In the genomic region with DNA sequence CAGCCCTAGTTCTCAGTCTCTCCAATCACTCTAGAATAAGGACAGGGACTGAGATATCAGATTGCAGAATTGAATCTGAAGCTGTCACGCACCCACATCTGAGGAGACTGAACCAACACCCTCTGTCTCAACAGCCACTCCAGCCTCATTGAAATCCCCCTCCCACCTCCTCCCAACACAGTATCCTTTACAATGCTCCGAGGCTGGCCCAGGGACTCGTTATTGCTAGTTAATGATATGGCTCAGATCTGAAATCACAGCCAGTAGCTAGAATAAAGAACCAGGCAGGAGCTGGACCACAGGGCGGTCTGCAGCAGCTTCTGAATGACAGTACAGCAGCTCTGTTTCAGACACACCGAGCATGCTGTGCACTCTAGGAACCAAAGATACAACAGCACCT, we compare ENCODE assay signal across 26 mouse cellular contexts. TPM values are rescaled to one million over a fixed set of nuclear protein-coding genes. Genes with fewer than 3 reads are reported as not detected.
DNase-seq lines count a peak whose midpoint lies in the region; ATAC-seq and TF ChIP-seq lines count a peak whose summit lies in the region.
"Had no signal": no experiment of that assay in that cellular context is flagged by ENCODE, and none has a peak within 500 bp of the region (broad histone marks: within the 10 kb centered on the region; RNA-seq: fewer than 3 reads in every experiment).

No protein-coding gene starts in this region.

- no peak overlapping the region for H3K9ac ChIP-seq in forebrain, embryonic 12.5 days
- no peak overlapping the region for H3K9ac ChIP-seq in midbrain, embryonic 12.5 days (replicated peaks)
- no peak overlapping the region for H3K9ac ChIP-seq in midbrain, embryonic 11.5 days (ENCODE audit: low read length)
- H3K9ac ChIP-seq in forebrain, embryonic 16.5 days (replicated peaks; ENCODE audit: low read depth, low read length) = no peak overlapping the region
- no peak overlapping the region for H3K9ac ChIP-seq in liver, postnatal 0 days (replicated peaks)
- H3K9ac ChIP-seq: embryonic facial prominence, embryonic 12.5 days; embryonic facial prominence, embryonic 15.5 days; heart, embryonic 13.5 days; hindbrain, embryonic 14.5 days had no signal

- no peak for DNase-seq in forebrain, embryonic 10.5 days (ENCODE audit: extremely low spot score, low spot score)
- no peak for DNase-seq in midbrain, embryonic 11.5 days (ENCODE audit: low spot score, missing footprints)
- DNase-seq in brain, embryonic 14.5 days (ENCODE audit: low read depth) = peak; percentile 81
- DNase-seq in liver, postnatal 0 days = no peak
- DNase-seq: adrenal gland, adult 8-10 months; adrenal gland, postnatal 25 days; cerebellum, adult 18-20 months; cerebellum, adult 9-10 months; cerebellum, postnatal 25 days; gastrocnemius, postnatal 10 days; gastrocnemius, postnatal 36 days; heart, adult 2 months; heart, postnatal 14 days; heart, postnatal 4 days had no signal

- no peak overlapping the region for H3K4me3 ChIP-seq in forebrain, embryonic 12.5 days (replicated peaks)
- no peak overlapping the region for H3K4me3 ChIP-seq in forebrain, embryonic 10.5 days
- H3K4me3 ChIP-seq in midbrain, embryonic 12.5 days = no peak overlapping the region
- H3K4me3 ChIP-seq in midbrain, embryonic 11.5 days (ENCODE audit: low read depth, low read length) = no peak overlapping the region
- no peak overlapping the region for H3K4me3 ChIP-seq in forebrain, embryonic 16.5 days (replicated peaks; ENCODE audit: low read length)
- no peak overlapping the region for H3K4me3 ChIP-seq in liver, postnatal 0 days (ENCODE audit: low read depth, low read length)
- H3K4me3 ChIP-seq: embryonic facial prominence, embryonic 12.5 days; embryonic facial prominence, embryonic 15.5 days; heart, adult 2 months; heart, embryonic 10.5 days; heart, embryonic 13.5 days had no signal

- H3K27me3 ChIP-seq in forebrain, embryonic 12.5 days = peaks cover 34% of the 10 kb centered on the region
- H3K27me3 ChIP-seq in forebrain, embryonic 10.5 days (ENCODE audit: poor library complexity, severe bottlenecking) = peaks cover 54% of the 10 kb centered on the region
- H3K27me3 ChIP-seq in midbrain, embryonic 12.5 days = peaks cover 60% of the 10 kb centered on the region
- H3K27me3 ChIP-seq in midbrain, embryonic 11.5 days (ENCODE audit: control insufficient read depth, insufficient read depth, low read length) = peaks cover 10% of the 10 kb centered on the region
- H3K27me3 ChIP-seq in forebrain, embryonic 16.5 days (replicated peaks; ENCODE audit: control insufficient read depth, insufficient read depth, low read length) = 0 out of 2 replicates have a peak, but pooled peaks cover 3% of the 10 kb centered on the region
- H3K27me3 ChIP-seq in liver, postnatal 0 days (ENCODE audit: insufficient read depth, low read length) = no peaks in the 10 kb centered on the region
- H3K27me3 ChIP-seq: embryonic facial prominence, embryonic 12.5 days; embryonic facial prominence, embryonic 15.5 days had no signal

- ATAC-seq in forebrain, embryonic 12.5 days (ENCODE audit: low FRiP score) = peak; percentile 43; the same call in 1 of the 2 replicates
- ATAC-seq in midbrain, embryonic 12.5 days (ENCODE audit: low FRiP score, low read depth) = 0 out of 2 replicates have a peak, but pooled peaks have one; percentile 23
- no peak for ATAC-seq in midbrain, embryonic 11.5 days (ENCODE audit: low FRiP score)
- ATAC-seq in forebrain, embryonic 16.5 days = peak; percentile 20; the same call in 1 of the 2 replicates
- ATAC-seq in liver, postnatal 0 days = no peak
- no peak for ATAC-seq in monocyte, adult 5-6 weeks (replicated peaks; ENCODE audit: insufficient number of reproducible peaks, low FRiP score, low TSS enrichment, poor library complexity, severe bottlenecking)
- ATAC-seq: activated CD4-positive, CD25-positive, alpha-beta regulatory T cell, adult 4 months; hindbrain, postnatal 0 days; inflammation-experienced regulatory T-cells, adult 6 months had no signal

- peaks cover 37% of the 10 kb centered on the region for H3K4me1 ChIP-seq in forebrain, embryonic 12.5 days
- peaks cover 35% of the 10 kb centered on the region for H3K4me1 ChIP-seq in forebrain, embryonic 10.5 days
- H3K4me1 ChIP-seq in midbrain, embryonic 12.5 days = peaks cover 29% of the 10 kb centered on the region
- H3K4me1 ChIP-seq in midbrain, embryonic 11.5 days (ENCODE audit: control insufficient read depth, insufficient read depth, low read length) = peaks cover 15% of the 10 kb centered on the region
- peaks cover 31% of the 10 kb centered on the region for H3K4me1 ChIP-seq in forebrain, embryonic 16.5 days (replicated peaks; ENCODE audit: control insufficient read depth, insufficient read depth, low read length)
- no peaks in the 10 kb centered on the region for H3K4me1 ChIP-seq in liver, postnatal 0 days (ENCODE audit: insufficient read depth)

- WGBS in forebrain, embryonic 12.5 days = 25% methylated on average over 5 of the region's 5 CpGs
- WGBS in forebrain, embryonic 10.5 days = 50% methylated on average over 5 of the region's 5 CpGs
- 41% methylated on average over 5 of the region's 5 CpGs for WGBS in midbrain, embryonic 12.5 days
- WGBS in midbrain, embryonic 11.5 days = 53% methylated on average over 5 of the region's 5 CpGs
- WGBS in forebrain, embryonic 16.5 days = 10% methylated on average over 5 of the region's 5 CpGs
- 53% methylated on average over 5 of the region's 5 CpGs for WGBS in liver, postnatal 0 days (ENCODE audit: insufficient replicate concordance)

- no peaks in the 10 kb centered on the region for H3K36me3 ChIP-seq in forebrain, embryonic 12.5 days (replicated peaks)
- no peaks in the 10 kb centered on the region for H3K36me3 ChIP-seq in forebrain, embryonic 10.5 days (replicated peaks)
- no peaks in the 10 kb centered on the region for H3K36me3 ChIP-seq in midbrain, embryonic 12.5 days
- no peaks in the 10 kb centered on the region for H3K36me3 ChIP-seq in midbrain, embryonic 11.5 days (ENCODE audit: control insufficient read depth, insufficient read depth, low read length)
- H3K36me3 ChIP-seq in forebrain, embryonic 16.5 days (ENCODE audit: control insufficient read depth, insufficient read depth) = no peaks in the 10 kb centered on the region
- H3K36me3 ChIP-seq in liver, postnatal 0 days (replicated peaks; ENCODE audit: insufficient read depth, low read length) = no peaks in the 10 kb centered on the region
- H3K36me3 ChIP-seq: embryonic facial prominence, embryonic 12.5 days; embryonic facial prominence, embryonic 15.5 days; heart, embryonic 10.5 days; heart, embryonic 13.5 days had no signal

- no peak overlapping the region for H3K27ac ChIP-seq in forebrain, embryonic 12.5 days
- H3K27ac ChIP-seq in forebrain, embryonic 10.5 days = no peak overlapping the region
- 0 out of 2 replicates have a peak overlapping the region, but pooled peaks have one; percentile 12 for H3K27ac ChIP-seq in midbrain, embryonic 12.5 days (replicated peaks)
- H3K27ac ChIP-seq in midbrain, embryonic 11.5 days (ENCODE audit: low read depth, low read length) = no peak overlapping the region
- H3K27ac ChIP-seq in forebrain, embryonic 16.5 days (ENCODE audit: low read length) = no peak overlapping the region
- no peak overlapping the region for H3K27ac ChIP-seq in liver, postnatal 0 days (ENCODE audit: low read depth)
- H3K27ac ChIP-seq: embryonic facial prominence, embryonic 12.5 days; embryonic facial prominence, embryonic 15.5 days; heart, adult 2 months; heart, embryonic 10.5 days; heart, embryonic 13.5 days; hindbrain, embryonic 14.5 days; hindbrain, postnatal 0 days had no signal

- TF ChIP-seq CTCF in brain, embryonic 14.5 days (IDR thresholded peaks at IDR 0.05; ENCODE audit: borderline replicate concordance, extremely low read depth, insufficient read depth, insufficient read length) = no peak
- no peak for TF ChIP-seq CTCF in liver, postnatal 0 days (IDR thresholded peaks at IDR 0.05; ENCODE audit: low read depth)

- TF ChIP-seq POLR2A in brain, embryonic 14.5 days (IDR thresholded peaks at IDR 0.05; ENCODE audit: borderline replicate concordance, extremely low read depth, insufficient read depth, insufficient read length, poor library complexity, severe bottlenecking) = no peak

- no peak for TF ChIP-seq EP300 in liver, postnatal 0 days (IDR thresholded peaks at IDR 0.05; ENCODE audit: low read depth)

- H3K9me3 ChIP-seq in forebrain, embryonic 12.5 days = no peaks in the 10 kb centered on the region
- H3K9me3 ChIP-seq in forebrain, embryonic 10.5 days = no peaks in the 10 kb centered on the region
- no peaks in the 10 kb centered on the region for H3K9me3 ChIP-seq in midbrain, embryonic 12.5 days
- no peaks in the 10 kb centered on the region for H3K9me3 ChIP-seq in midbrain, embryonic 11.5 days (ENCODE audit: control insufficient read depth, low read length)
- H3K9me3 ChIP-seq in forebrain, embryonic 16.5 days (ENCODE audit: control insufficient read depth, low read length) = no peaks in the 10 kb centered on the region
- H3K9me3 ChIP-seq in liver, postnatal 0 days (ENCODE audit: low read length) = no peaks in the 10 kb centered on the region
- H3K9me3 ChIP-seq: embryonic facial prominence, embryonic 12.5 days; embryonic facial prominence, embryonic 15.5 days; heart, embryonic 10.5 days; heart, embryonic 13.5 days had no signal

- no peak overlapping the region for H3K4me2 ChIP-seq in forebrain, embryonic 12.5 days
- no peak overlapping the region for H3K4me2 ChIP-seq in midbrain, embryonic 12.5 days (replicated peaks)
- no peak overlapping the region for H3K4me2 ChIP-seq in midbrain, embryonic 11.5 days
- no peak overlapping the region for H3K4me2 ChIP-seq in forebrain, embryonic 16.5 days (ENCODE audit: low read length)
- H3K4me2 ChIP-seq in liver, postnatal 0 days (ENCODE audit: low read depth, low read length) = no peak overlapping the region
- H3K4me2 ChIP-seq: embryonic facial prominence, embryonic 12.5 days; embryonic facial prominence, embryonic 15.5 days; heart, embryonic 13.5 days; hindbrain, embryonic 14.5 days had no signal

RNA-seq across cellular contexts. Expression of a gene that starts 40.2 kb away (rescaled TPM):
- 16.8 and 18.7 TPM in 2 replicates for polyA plus RNA-seq in forebrain, embryonic 12.5 days (2016; fragmentation: Nextera tagmentation; extraction: Ambion mirVana)
- 18.3 and 18.6 TPM in 2 replicates for polyA plus RNA-seq in forebrain, embryonic 10.5 days (2016; fragmentation: Nextera tagmentation; extraction: Ambion mirVana)
- 25.8 and 26.6 TPM in 2 replicates for polyA plus RNA-seq in midbrain, embryonic 12.5 days (2016; fragmentation: Nextera tagmentation; extraction: Ambion mirVana)
- polyA plus RNA-seq in midbrain, embryonic 11.5 days (2014; fragmentation: Nextera tagmentation; extraction: Ambion mirVana) = 12.1 and 13.9 TPM in 2 replicates
- polyA plus RNA-seq in brain, embryonic 14.5 days (2012; rRNA removed) = 11.7 and 16.5 TPM in 2 replicates
- polyA plus RNA-seq in forebrain, embryonic 16.5 days (2015; fragmentation: Nextera tagmentation; extraction: Ambion mirVana) = 12.8 and 13.3 TPM in 2 replicates
- polyA plus RNA-seq in liver, postnatal 0 days (2015; fragmentation: Nextera tagmentation; extraction: Ambion mirVana) = 6.5 and 8.2 TPM in 2 replicates
- total RNA-seq in monocyte, adult 5-6 weeks (2017) = 18.6 to 31.9 TPM (median 21.5 TPM) in 3 replicates

Comparison
In these comparisons a context has a peak if more than half of its experiments do, and no peak if none do; other contexts are left out.
1. ATAC-seq: peak in forebrain, embryonic 12.5 days (single experiment), midbrain, embryonic 12.5 days (single experiment) and forebrain, embryonic 16.5 days (single experiment); none in midbrain, embryonic 11.5 days (single experiment), liver, postnatal 0 days (single experiment) and monocyte, adult 5-6 weeks (single experiment).